Mouse (Mus musculus): ENCODE measurements around the gene Ampd2.

The Ampd2 gene

DNA sequence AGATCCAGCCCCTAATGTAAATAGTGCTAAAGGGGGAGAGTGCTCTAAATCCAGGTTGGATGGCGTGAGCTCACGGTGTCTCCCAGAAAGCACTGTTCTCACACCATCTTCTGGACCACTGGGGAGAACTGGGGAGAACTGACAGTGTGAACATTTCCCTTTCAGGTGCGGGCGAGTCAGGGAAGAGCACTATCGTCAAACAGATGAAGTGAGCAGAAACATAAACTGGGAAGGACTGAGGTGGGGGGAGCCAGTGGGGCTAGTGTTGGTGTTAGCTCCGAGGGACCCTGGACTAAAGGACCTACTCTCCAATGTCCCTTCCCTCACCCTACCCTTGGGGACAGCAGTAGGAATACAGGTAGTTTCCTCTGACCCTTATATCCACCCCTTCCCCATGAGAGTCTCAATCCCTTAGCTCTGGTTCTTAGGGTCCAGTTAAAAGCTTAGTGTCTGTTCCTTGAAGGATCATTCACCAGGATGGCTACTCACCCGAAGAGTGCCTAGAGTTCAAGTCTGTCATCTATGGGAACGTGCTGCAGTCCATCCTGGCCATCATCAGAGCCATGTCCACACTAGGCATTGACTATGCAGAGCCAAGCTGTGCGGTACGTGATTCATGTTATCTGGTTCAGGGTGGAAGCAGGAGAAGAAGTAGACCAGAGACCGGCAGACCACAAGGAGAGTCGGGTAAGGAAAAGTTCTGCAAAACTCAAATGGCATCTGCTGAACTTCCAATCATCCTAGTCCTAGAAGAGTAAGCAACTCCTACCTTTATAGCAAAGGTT, 8.7 kb upstream of the Ampd2 start:
- DNase-seq (ENCODE audit: low spot score in 2 of 2) = no peak

DNA sequence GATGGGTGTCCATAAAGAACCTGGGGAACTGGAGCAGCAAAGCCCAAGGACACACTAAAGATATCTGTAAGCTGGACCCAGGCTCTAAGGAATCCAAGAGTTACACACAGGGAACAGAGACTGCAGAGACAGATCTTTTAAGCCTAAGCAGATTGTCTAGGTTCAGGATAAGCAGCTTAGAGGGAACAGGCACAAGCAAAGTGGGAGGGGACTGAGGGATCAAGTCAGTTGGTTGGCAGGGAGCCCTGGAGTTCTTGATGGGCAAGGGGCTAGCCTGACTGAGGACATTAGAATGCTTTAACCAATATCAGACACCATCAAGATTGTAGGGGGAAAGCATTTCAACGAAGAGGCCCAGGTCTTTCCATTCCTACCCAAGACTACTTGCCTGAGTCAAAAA, 7.7 kb upstream of the Ampd2 start:
- no peak for DNase-seq (ENCODE audit: low spot score in 2 of 2)

DNA sequence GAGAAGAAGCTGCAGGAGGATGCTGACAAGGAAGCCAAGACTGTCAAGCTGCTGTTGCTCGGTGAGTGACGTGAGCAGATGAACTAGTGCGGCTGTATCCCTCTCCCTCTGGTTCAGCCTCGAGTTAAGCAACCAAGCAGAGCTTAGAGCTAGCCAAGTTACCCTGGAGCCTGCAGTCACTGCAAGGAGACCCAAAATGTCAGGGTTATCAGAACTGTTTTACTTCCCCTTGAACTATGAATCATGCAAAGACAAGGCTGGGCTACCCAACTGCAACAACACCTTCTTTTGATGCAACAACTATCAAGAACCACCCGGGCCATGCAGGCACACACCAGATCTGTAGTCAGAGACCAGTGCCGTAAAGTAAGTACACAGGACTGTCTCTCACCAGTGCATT, 6.9 kb upstream of the Ampd2 start:
- DNase-seq (ENCODE audit: low spot score in 2 of 2) = no peak

DNA sequence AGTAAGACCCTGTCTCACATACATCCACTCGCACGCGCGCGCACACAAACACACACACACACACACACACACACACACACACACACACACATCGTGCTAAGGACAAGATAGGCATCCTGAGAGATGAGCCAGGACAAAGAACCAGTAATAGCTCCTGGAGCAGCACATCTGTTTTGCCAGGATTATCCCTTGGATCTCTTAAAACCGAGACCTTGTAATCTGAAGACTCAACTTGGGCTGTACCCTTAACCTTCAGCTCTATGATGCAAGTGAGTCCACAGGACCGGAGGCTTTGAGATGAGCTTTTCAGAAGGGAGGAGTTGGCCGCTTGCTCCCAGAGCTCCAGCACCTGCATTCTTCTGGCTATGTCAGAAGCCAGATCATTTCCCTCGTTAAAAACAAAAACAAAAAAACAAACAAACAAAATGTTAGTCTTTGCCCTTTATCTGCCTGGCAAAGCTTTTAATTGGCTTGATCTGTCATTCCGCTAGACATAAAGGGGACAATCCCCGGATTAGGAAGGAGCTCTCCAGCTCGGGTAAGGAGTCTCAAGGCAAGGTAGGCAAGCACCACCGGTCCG, 6.2 kb upstream of the Ampd2 start, which contains the start of gene Gnat2:
Gnat2 (plus strand) TSS at position 254 of the 580 bp plus-strand sequence.
- no peak for DNase-seq (ENCODE audit: low spot score in 2 of 2)

DNA sequence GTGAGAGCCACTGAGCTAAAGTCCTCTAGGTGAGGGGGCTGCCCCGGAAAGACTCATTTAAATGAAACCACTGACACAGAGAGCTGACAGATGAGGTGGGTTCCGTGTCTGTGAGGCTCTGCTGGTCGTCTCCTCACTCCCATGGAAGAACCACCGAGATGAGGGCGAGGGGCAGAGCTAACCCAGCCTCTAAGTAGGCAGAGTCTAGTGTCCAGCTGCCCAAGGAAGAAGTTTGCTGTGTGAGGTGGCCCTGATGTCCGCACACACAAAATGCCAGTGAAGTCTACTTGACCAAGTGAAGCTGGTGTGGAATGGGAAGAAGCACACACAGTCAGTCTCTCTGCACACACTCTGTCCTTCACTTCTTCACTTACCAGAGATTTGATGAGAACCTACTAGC, 5.6 kb upstream of the Ampd2 start:
- no peak for DNase-seq (ENCODE audit: low spot score in 2 of 2)

DNA sequence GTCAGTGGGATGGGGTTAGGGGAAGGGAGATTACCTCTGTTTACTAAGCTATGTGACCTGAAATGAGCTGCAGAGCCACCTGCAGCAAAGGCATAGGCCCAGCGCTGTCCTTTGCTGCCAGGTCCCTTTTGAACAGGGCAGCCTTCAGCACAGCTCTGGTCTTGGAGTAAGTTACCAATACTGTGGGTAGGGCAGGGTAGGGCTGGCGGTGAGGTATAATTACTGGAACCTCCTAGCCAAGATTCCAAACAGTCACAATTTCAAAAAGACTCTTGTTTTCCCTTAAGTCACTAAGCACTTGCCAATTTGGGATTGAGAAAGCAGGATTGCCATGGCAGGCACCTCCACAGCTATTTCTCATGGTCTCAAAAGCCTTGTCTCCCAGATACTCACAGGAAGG, 4.1 kb upstream of the Ampd2 start:
- DNase-seq (ENCODE audit: low spot score in 2 of 2) = no peak

DNA sequence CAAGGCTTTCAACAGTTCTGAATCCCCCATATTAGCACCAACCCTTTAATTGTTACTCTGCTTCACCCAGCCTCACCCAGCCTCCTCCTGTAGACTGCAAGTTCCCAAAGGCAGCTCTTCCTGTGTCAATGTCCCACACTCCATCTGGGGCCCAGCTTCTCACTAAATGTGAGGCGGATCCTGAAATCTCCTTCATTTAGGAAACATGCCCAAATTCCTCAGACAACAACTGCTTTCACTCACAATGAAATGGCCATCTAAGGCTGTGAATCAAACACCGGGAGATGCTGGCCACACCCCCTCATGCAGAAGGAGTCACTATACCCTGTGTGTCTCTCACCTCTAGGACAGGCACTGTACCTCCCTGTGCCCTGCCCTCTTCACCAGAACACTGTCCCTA, 3.5 kb upstream of the Ampd2 start:
- DNase-seq (ENCODE audit: low spot score in 2 of 2) = no peak

DNA sequence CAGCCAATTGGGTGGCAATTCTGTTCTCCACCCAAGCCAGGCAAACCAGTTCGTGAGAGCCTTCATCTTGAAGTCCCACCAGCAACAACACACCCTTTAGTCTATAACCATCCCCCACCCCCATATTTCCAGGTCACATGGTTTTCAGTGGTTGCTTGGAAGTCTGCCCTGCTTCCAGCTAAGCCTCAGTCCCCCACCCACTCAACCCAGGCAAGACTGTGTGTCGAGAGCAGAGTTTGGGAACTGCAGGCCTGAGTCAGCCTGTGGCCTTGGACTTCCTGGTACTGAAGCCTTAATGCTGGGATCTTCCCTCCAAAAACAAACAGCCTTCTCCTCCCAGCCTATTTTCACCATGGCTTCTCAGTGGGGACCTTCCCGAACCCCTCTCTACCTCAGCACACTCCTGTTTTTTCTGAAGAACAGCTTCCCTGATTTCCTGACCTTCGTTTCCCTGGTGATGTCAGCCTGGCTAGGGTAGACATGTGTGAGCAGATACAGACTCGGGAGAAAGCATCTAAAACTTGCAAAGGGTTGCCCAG, 2.5 kb upstream of the Ampd2 start:
- no peak for DNase-seq (ENCODE audit: low spot score in 2 of 2)

DNA sequence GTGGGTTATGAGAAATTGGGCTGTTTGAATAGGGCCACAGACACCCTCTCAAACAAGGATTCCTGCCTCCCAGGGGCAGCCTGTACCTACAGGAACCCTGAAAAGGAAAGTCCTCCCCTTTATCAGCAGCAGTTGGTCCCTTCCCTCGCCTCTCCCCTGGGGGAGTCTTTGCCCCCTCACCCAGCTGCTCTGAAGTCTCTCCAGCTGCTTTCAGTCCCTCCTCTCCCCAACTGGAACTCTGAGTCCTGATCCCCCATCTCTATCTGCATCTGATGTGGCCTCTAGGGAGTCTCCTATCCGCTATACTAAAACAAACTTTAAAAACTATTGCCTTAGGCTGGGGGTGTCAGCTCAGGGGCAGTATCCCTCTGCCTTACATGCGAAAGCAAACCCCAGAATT, 878 bp upstream of the Ampd2 start:
- DNase-seq (ENCODE audit: low spot score in 2 of 2) = no peak

DNA sequence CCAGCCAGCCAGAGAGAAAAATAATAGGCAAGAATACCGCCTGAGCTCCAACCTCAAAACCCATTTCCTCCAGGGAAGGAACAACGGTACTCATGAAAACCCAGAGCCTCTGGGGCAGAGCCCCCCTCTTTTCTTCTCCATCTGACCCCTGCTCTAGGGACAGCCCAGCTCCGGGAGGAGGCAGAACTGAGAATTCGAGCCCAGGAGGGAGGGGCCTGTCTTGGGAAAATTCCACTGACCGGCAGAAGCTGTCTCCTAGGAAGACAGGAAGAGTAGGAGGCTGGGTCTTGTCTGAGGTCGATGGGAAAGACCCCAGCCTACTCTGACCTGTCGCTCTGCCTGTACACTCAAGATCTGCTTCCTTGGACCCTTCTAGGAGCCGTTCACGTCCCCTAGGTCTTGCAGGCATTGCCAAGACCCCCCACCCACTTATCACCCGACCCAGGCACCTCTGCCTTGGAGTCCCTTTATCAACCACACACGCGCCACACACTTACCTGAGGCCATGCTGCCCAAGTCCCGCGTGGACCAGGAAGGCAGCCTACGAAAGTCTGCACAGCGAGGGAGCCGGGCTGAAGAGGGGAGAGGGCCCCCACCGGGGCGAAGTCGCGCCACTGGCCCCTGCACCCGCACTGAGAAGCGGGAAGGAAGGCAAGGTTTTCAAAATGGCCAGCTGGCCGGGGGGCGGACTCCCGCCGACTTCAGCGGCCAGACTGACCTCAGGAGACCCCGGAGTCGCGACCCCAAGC, 556 bp downstream of the Ampd2 start:
- DNase-seq (ENCODE audit: low spot score in 2 of 2) = peak; percentile 79

DNA sequence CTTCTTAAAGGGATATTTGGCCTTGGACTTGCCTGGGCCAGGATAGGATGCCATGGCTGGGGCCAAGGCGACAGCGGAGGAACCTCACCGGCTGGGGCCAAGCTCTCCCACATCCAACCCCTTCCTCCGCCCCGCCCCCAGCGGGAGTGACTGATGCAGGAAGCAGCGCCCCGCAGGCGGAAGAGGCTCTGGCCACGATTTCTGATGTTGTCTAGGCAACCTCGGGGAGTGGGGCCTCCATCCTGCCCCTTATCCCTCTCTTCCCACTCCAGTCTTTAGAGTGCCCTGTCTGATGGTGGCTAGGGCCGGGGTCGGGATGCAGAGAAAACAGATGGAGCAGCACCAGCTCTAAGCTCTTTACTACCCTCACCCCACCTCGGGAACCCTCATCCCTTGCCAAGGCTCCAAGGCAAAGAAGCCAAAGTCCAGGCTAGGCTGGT, 1.1 kb downstream of the Ampd2 start:
- peak; percentile 91 to 94 for DNase-seq (ENCODE audit: low spot score in 2 of 2)

DNA sequence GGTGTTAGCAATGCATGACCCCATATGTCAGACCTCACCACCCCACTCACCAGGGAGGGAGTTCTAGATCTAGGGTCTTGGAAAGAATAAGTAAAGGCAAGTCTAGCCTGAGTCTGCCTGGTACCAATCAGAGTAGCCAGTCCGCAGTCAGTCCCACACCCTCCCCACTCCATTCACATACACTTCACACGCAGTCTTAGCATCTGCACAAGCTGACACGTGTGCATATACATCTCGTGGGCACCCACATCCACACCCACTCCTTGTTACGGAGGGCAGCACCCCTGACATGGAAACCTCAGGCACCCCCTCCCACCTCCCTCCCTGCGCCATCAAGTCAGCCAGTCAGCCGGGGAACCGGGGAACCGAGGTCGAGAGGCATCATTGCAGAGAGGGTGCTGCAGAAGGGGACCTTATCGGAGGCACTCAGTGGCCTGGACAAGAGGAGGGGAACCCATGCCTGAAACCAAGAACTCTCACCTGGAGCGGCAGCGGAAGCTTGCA, 1.6 kb downstream of the Ampd2 start:
- DNase-seq (ENCODE audit: low spot score in 2 of 2) = peak in 1 of 2 experiments; percentile 43

DNA sequence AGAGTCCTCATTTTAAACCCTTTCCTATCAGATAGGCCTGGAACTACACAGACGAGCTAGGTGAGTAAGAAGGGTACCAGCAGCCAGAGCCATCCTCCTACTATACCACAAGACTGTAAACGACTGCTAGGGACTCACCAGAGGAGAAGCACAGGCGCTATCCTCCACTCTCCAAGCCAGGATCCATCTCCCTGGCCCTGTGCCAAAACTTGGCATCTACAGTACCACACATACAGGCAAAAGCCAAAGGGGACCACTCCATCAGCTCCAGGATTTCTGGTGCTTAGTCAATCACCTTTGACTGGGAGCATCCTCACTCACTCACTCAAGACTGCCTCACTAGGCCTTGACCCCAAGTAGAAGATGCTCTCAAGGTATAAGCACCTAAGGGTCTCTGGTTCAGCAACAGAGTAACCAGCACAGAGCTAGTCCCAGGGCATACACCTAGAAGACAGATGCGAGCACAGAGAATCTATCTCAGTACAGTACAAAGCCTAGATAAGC, 2.5 kb downstream of the Ampd2 start:
- DNase-seq (ENCODE audit: low spot score in 2 of 2) = no peak

DNA sequence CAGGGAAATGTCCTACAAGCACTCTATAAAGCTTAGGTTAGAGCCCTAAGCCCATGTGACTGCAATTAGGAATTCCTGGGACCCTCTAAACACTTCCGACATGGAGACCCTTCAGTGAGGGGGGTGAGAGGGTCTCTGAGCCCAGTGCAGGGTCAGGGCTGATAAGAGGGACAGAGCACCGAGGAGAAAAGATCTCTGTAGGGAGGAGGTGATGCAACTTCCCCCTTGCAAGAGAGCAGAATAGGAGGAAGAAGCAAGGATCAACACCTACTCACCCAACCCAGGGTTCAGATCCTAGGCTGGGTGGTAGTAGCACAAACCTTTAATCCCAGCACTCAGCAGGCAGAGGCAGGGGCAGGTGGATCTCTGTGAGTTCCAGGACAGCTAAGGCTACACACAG, 3.3 kb downstream of the Ampd2 start:
- DNase-seq (ENCODE audit: low spot score in 2 of 2) = no peak

DNA sequence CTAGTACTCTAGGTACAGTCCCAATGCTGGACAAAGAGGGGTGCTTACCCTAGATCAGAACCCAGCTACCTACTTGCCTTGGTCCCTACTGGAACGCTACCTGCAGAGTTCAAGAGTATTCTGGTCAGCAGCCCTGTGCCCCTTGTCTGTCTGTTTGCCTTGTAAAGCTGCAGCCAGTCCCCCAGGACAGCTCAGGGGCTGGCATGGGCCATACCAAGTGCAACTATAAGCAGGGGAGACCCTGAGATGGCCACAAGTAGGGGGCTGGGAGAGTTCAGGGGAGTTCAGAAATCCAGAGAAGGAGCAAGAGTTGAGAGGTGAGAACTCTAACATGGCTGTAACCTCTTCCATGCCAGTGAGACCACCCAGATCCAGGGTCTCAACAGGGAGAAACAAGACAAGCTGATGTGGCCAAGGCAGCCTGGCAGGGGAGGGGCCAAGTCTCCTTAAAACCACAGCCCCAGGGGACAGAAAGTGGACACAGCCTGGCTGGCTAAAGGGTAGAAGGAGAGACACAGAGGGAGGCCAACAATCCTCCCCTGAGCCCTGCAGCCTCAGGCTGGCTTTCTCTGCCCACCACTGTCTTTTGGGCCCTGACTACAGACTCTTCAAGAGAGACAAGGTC, 4.1 kb downstream of the Ampd2 start:
- no peak for DNase-seq (ENCODE audit: low spot score in 2 of 2)

DNA sequence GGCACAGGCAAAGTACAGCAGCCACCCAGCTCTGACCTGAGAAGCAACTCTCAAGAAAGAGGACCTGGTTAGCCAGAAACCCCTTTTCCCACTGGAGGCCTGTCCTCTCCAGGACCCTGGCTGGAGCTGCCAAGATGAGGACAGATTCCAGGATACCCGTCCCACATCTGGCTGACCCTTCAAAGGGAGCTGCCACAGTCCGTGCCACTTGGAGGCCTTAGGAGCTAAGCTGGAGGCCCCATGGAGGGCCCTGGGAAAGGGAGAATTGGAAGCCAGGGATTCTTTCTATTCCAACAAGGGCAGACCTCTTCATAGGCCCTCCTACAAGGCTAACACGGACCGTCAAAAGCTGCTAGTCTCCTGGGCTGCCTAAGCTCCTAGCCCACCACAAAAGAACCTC, 4.8 kb downstream of the Ampd2 start:
- DNase-seq (ENCODE audit: low spot score in 2 of 2) = no peak

DNA sequence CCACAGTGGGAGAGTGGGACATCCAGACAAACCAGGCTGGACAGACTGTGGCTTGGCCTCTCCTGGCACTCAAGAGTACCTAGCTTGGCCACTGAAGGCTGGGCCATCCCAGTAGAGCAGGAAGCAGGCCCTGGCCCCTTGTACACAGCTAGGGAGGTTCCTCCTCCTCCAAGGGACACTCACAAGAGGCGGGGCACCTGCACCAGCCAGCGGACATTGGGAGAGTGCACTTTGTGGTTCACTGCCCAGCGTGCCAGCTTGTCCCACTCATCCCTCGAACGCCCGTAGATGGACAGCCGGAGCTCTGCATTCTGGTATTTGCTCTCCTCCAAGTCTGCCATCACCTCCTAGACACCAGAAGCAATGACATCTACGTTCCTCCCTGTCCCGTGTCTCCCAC, 9.6 kb downstream of the Ampd2 start:
- DNase-seq (ENCODE audit: low spot score in 2 of 2) = no peak

DNA sequence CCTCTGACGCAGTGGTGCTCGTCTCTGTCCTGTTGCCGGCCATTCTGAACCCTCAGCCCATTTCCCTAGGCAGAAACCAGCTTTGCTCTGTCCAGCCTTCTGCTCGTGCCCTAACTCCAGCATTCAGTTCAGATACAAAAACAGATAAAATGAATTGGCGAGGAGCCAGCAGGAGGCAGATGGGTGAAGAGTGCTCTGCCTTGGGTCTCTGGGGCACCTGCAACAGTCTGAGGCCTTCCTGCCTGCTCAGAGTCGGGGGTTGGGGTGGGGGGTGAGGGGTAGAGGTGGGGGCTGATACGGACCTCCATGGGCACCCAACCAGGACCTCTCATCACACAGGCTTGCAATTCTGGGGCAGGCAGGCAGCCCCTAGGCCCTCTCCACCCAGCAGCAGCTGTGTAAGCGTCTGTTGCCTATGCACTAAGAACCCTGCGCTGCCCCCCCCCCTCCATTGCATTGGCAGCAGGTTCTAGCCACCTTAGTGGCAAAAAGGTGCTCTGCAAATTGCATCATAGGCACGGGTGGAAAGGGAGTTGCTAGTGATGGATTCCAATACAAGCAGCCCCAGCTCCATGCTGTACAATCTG, 13.4 kb downstream of the Ampd2 start:
- DNase-seq (ENCODE audit: low spot score in 2 of 2) = no peak

DNA sequence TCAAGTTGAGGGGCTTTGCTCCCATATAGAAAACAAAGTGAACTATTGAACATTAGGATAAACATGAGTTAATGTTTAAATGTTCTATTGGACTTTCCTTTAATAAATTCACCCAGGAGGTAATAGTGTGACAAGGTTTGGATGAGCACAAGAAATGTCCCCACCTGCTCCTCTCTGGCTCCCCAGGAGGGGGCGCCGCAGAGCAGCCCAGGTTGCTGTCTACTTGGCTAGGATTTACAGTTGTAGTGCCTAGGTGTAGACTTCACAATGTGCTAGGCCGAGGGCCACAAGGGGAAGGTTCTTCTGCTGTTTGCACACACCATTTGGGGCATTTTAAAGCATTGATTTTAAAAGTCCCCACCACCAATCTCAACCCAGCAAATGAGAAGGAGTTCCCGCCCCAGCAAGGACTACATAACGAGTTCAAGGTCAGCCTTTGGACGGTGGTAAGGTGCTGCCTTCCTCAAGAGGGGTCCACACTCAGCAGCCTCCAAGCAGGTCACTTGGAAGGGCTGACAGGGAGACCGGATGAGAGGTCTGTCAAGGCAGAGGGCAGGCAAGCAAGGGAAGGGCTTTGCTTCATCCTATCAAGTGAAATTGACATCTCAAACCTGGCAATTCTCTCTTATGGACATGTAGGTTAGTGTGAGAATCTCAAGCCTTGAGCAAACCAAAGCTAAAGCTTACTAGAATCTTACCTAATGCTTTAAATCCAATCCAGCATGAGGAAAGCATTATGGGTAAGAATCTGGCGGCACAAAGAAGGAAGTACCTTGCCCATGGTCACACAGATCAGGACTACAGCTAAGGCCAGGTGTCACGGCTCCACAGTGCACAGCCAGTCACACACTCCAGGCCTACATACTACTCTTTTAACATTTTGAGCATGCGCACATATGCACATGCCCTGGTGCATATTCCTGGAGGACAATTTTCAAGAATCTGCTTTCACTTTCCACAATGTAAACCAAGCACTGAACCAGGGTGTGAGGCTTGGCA, 15.9 kb downstream of the Ampd2 start:
- DNase-seq (ENCODE audit: low spot score in 2 of 2) = peak in 1 of 2 experiments; percentile 57

Data from urinary bladder, postnatal 4 days (tissue).